Mouse (Mus musculus): ENCODE data around the gene Oat. TPM values are rescaled to one million over a fixed set of nuclear protein-coding genes. Genes with fewer than 3 reads are reported as not detected.
A peak's percentile ranks its signal among the peaks of the same experiment; 100 is the strongest.

Oat gene
- total RNA-seq (2021): 10 to 100 TPM; 91.2 to 95.6 TPM
- long read RNA-seq, experiment 1, transcript Oat-201 (10 exons, 2,152 nt): major isoform, 40 of 46 reads
- long read RNA-seq, experiment 1, partial matches to known transcripts: 0 of 46 reads
- long read RNA-seq, experiment 1, other reads (novel, unspliced or antisense): 6 of 46 reads
- long read RNA-seq, experiment 2, transcript Oat-201 (10 exons, 2,152 nt): major isoform, 70 of 80 reads
- long read RNA-seq, experiment 2, partial matches to known transcripts: 6 of 80 reads
- long read RNA-seq, experiment 2, other reads (novel, unspliced or antisense): 4 of 80 reads

- peak within 1 kb of the TSS; percentile 94 for H3K27ac ChIP-seq
- DNase-seq (ENCODE audit: low spot score in 2 of 2): peak; percentile 88 to 94
- peak; percentile 30; the same call in 1 of the 2 replicates for TF ChIP-seq CTCF (conservative IDR thresholded peaks at IDR 0.05)
- H3K4me3 ChIP-seq: peak within 1 kb of the TSS; percentile 82
Observed at GRCm38 (mm10) chr7:132576116-132576650, at the start of gene Oat. Gene Oat (minus strand): TSS chr7:132576398.

GRCm38 (mm10) chr7:132624161-132624560 lies 48.0 kb upstream of the Oat start:
- Histone ChIP-seq H3K27ac (no peak overlapping the region), H3K4me3 (no peak overlapping the region)
- no peak for DNase-seq (ENCODE audit: low spot score in 2 of 2)
- TF ChIP-seq CTCF (conservative IDR thresholded peaks at IDR 0.05): no peak

- H3K4me3 ChIP-seq: 0 out of 2 replicates have a peak overlapping the region, but pooled peaks have one; percentile 11
- TF ChIP-seq CTCF (conservative IDR thresholded peaks at IDR 0.05): no peak
- no peak for DNase-seq (ENCODE audit: low spot score in 2 of 2)
- peak overlapping the region; percentile 43; the same call in 1 of the 2 replicates for H3K27ac ChIP-seq
Observed at GRCm38 (mm10) chr7:132619975-132620918, 44.0 kb upstream of the Oat start.

GRCm38 (mm10) chr7:132619549-132619948 lies 43.4 kb upstream of the Oat start:
- DNase-seq (ENCODE audit: low spot score in 2 of 2): no peak
- no peak for TF ChIP-seq CTCF (conservative IDR thresholded peaks at IDR 0.05)
- Histone ChIP-seq H3K27ac (peak overlapping the region; percentile 43; the same call in 1 of the 2 replicates), H3K4me3 (no peak overlapping the region)

GRCm38 (mm10) chr7:132617021-132617564 lies 40.9 kb upstream of the Oat start:
- H3K27ac ChIP-seq: no peak overlapping the region
- DNase-seq (ENCODE audit: low spot score in 2 of 2): no peak
- no peak for TF ChIP-seq CTCF (conservative IDR thresholded peaks at IDR 0.05)
- no peak overlapping the region for H3K4me3 ChIP-seq

GRCm38 (mm10) chr7:132616391-132616790 lies 40.2 kb upstream of the Oat start:
- no peak for TF ChIP-seq CTCF (conservative IDR thresholded peaks at IDR 0.05)
- Histone ChIP-seq H3K27ac (no peak overlapping the region), H3K4me3 (no peak overlapping the region)
- no peak for DNase-seq (ENCODE audit: low spot score in 2 of 2)

GRCm38 (mm10) chr7:132615346-132615745 lies 39.1 kb upstream of the Oat start:
- TF ChIP-seq CTCF (conservative IDR thresholded peaks at IDR 0.05): no peak
- DNase-seq (ENCODE audit: low spot score in 2 of 2): no peak
- Histone ChIP-seq H3K4me3 (no peak overlapping the region), H3K27ac (no peak overlapping the region)

GRCm38 (mm10) chr7:132611530-132611929 lies 35.3 kb upstream of the Oat start:
- no peak for DNase-seq (ENCODE audit: low spot score in 2 of 2)
- Histone ChIP-seq H3K27ac (no peak overlapping the region), H3K4me3 (no peak overlapping the region)
- no peak for TF ChIP-seq CTCF (conservative IDR thresholded peaks at IDR 0.05)

GRCm38 (mm10) chr7:132610468-132611318 lies 34.5 kb upstream of the Oat start, which contains the start of gene Lhpp:
Gene Lhpp (plus strand): TSS chr7:132610638.
- peak within 1 kb of the TSS; percentile 74 for H3K27ac ChIP-seq

GRCm38 (mm10) chr7:132608316-132609020 lies 32.3 kb upstream of the Oat start:
- no peak overlapping the region for H3K4me3 ChIP-seq
- TF ChIP-seq CTCF (conservative IDR thresholded peaks at IDR 0.05): no peak
- H3K27ac ChIP-seq: no peak overlapping the region
- DNase-seq (ENCODE audit: low spot score in 2 of 2): no peak

More at GRCm38 (mm10) chr7:132610468-132611318, 34.5 kb upstream of the Oat start, which contains the start of gene Lhpp:
- peak; percentile 78 to 82 for DNase-seq (ENCODE audit: low spot score in 2 of 2)
- no peak for TF ChIP-seq CTCF (conservative IDR thresholded peaks at IDR 0.05)
- peak within 1 kb of the TSS; percentile 84 for H3K4me3 ChIP-seq

- H3K4me3 ChIP-seq: no peak overlapping the region
- H3K27ac ChIP-seq: no peak overlapping the region
- no peak for DNase-seq (ENCODE audit: low spot score in 2 of 2)
- TF ChIP-seq CTCF (conservative IDR thresholded peaks at IDR 0.05): no peak
Observed at GRCm38 (mm10) chr7:132605689-132606088, 29.5 kb upstream of the Oat start.
